Mouse (Mus musculus) brain, embryonic 14.5 days (tissue): ENCODE measurements around the gene Il1rapl1.

Experiments used
- CTCF ChIP-seq: fragments of 200-500 bp; IDR thresholded peaks from 2 replicates; pipeline ENCODE4 v1.5.1; 2012; ENCODE audit warnings: inconsistent platforms, mild to moderate bottlenecking, moderate library complexity, borderline replicate concordance; ENCODE audit not compliant: insufficient read depth, insufficient read length; ENCODE audit errors: extremely low read depth
- POLR2A ChIP-seq: fragments of 200-500 bp; IDR thresholded peaks from 2 replicates; pipeline ENCODE4 v1.6.1; 2012; ENCODE audit warnings: mild to moderate bottlenecking, inconsistent platforms, borderline replicate concordance; ENCODE audit not compliant: poor library complexity, insufficient read depth, insufficient read length, severe bottlenecking; ENCODE audit errors: extremely low read depth

- no peak for TF ChIP-seq CTCF
- no peak for TF ChIP-seq POLR2A
These were observed 1260.6 kb downstream of the Il1rapl1 start for GRCm38 (mm10) chrX:86854835-86855234.
